Mouse (Mus musculus) embryonic facial prominence, embryonic 12.5 days (tissue): Measurements from ENCODE around the gene Fcrlb. TPM values are rescaled to one million over a fixed set of nuclear protein-coding genes. Genes with fewer than 3 reads are reported as not detected.
A peak's percentile ranks its signal among the peaks of the same experiment; 100 is the strongest.

Experiments
- ATAC-seq: fragments of 200-750 bp; cut with Nextera tagmentation; 2 replicates; pipeline ENCODE4 v1.8.0; 2017; ENCODE audit not compliant: insufficient number of reproducible peaks, insufficient read depth, low FRiP score, low TSS enrichment
- H3K27ac ChIP-seq: fragments of 300-500 bp; sonication (generic); 2 replicates; pipeline ENCODE4 v1.5.1; 2016; ENCODE audit warnings: mild to moderate bottlenecking
- H3K27me3 ChIP-seq: fragments of 300-500 bp; sonication (generic); 2 replicates; pipeline ENCODE4 v1.6.1; 2016; ENCODE audit warnings: mild to moderate bottlenecking, moderate library complexity
- H3K36me3 ChIP-seq: fragments of 300-500 bp; sonication (generic); 2 replicates; pipeline ENCODE4 v1.6.1; 2016; ENCODE audit warnings: mild to moderate bottlenecking
- H3K4me1 ChIP-seq: fragments of 300-500 bp; sonication (generic); 2 replicates; pipeline ENCODE4 v1.6.1; 2016
- H3K4me2 ChIP-seq: fragments of 300-500 bp; sonication (generic); replicated peaks from 2 replicates; pipeline ENCODE4 v1.6.1; 2016; ENCODE audit warnings: mild to moderate bottlenecking, moderate library complexity
- H3K4me3 ChIP-seq: fragments of 300-500 bp; sonication (generic); 2 replicates; pipeline ENCODE4 v1.5.1; 2016; ENCODE audit warnings: mild to moderate bottlenecking
- H3K9ac ChIP-seq: fragments of 300-500 bp; sonication (generic); 2 replicates; pipeline ENCODE4 v1.6.1; 2016; ENCODE audit warnings: mild to moderate bottlenecking, moderate library complexity
- H3K9me3 ChIP-seq: fragments of 300-500 bp; sonication (generic); 2 replicates; pipeline ENCODE4 v1.6.1; 2016; ENCODE audit warnings: mild to moderate bottlenecking, moderate library complexity
- WGBS: fragments of 180-500 bp; shearing (Covaris S2); methylation state at CpG from one replicate; pipeline ENCODE4 v1.1.7; 2016; 5-methylcytosine and 5-hydroxymethylcytosine counted together
- polyA plus RNA-seq: library from polyadenylated mRNA; unstranded; fragments of >200 nt; fragmentation: Nextera tagmentation; extraction: Ambion mirVana; gene quantifications from 2 replicates; pipeline ENCODE4 v1.2.1, GENCODE M21; 2016

The Fcrlb gene
- polyA plus RNA-seq, 1 experiment from 2014 or later, result not detected

DNA sequence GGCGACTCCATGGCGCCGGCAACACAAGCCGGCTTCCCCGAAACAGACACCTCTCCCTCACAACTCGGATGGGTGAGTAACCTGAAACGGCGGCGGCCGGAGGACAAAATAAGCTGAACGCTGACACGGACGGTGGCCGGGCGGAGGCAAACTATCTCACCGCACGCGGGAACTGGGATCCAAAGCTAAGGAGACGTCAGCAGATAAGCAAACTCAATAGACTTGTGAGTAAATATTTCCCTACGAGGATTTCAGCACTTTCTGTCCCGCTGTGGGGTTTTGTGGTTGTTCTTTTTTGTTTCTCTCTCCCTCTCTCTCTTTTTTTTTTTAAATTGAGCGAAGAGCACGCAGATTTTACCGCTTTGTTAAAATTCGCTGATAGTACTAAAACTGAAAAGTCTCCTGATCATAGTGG is 45.0 kb downstream of the Fcrlb start, which contains the start of gene Atf6:
TSS of gene Atf6 (minus strand) at position 81 of the 415 bp plus-strand sequence.
- H3K9ac ChIP-seq, result peak within 1 kb of the TSS; percentile 75
- ATAC-seq, result peak; percentile 39; the same call in 1 of the 2 replicates
- WGBS, result under 1% methylated on average over 25 of the region's 25 CpGs
- peak within 1 kb of the TSS; percentile 84 for H3K4me2 ChIP-seq
- peaks cover 12% of the 10 kb centered on the region for H3K36me3 ChIP-seq
- H3K27me3 ChIP-seq, result no peaks in the 10 kb centered on the region
- no peaks in the 10 kb centered on the region for H3K9me3 ChIP-seq
- peak within 1 kb of the TSS; percentile 73 for H3K27ac ChIP-seq
- H3K4me3 ChIP-seq, result peak within 1 kb of the TSS; percentile 93
- H3K4me1 ChIP-seq, result peaks cover 6% of the 10 kb centered on the region; the same call in 1 of the 2 replicates

- ATAC-seq, result peak; percentile 30; the same call in 1 of the 2 replicates
- H3K4me3 ChIP-seq, result peak overlapping the region; percentile 93
- peaks cover 6% of the 10 kb centered on the region; the same call in 1 of the 2 replicates for H3K4me1 ChIP-seq
Measured at GRCm38 (mm10) chr1:170866992-170867690, 45.6 kb downstream of the Fcrlb start.

DNA sequence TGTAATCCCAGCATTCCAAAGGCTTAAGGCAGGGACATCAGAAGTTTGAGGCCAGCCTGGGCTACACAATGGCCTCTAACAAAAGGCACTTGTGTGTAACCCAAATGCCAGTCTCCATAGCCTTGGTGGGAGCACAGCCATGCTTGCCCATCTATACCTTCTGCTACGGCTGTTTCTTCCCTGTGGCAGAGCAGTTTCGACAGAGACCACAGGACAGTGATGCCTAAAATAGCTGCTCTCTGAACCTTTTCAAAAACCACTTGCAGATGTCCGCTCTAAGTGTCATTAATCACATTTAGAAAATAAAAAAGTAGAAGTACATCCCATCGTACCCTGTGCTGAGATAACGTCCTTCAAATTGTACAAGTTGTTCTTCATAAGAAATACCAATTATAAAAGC is 47.3 kb downstream of the Fcrlb start:
- no peak overlapping the region for H3K9ac ChIP-seq
- 81% methylated on average over 5 of the region's 5 CpGs for WGBS
- H3K4me1 ChIP-seq, result peaks cover 6% of the 10 kb centered on the region; the same call in 1 of the 2 replicates
- H3K36me3 ChIP-seq, result no peaks in the 10 kb centered on the region
- ATAC-seq, result no peak
- H3K27ac ChIP-seq, result no peak overlapping the region
- no peaks in the 10 kb centered on the region for H3K27me3 ChIP-seq
- no peak overlapping the region for H3K4me2 ChIP-seq
- H3K9me3 ChIP-seq, result no peaks in the 10 kb centered on the region
- no peak overlapping the region for H3K4me3 ChIP-seq

More at GRCm38 (mm10) chr1:170866992-170867690, 45.6 kb downstream of the Fcrlb start:
- 4% methylated on average over 30 of the region's 30 CpGs for WGBS
- Histone ChIP-seq H3K9ac (peak overlapping the region; percentile 75), H3K27ac (peak overlapping the region; percentile 73), H3K36me3 (peaks cover 7% of the 10 kb centered on the region; the same call in 1 of the 2 replicates), H3K4me2 (peak overlapping the region; percentile 84), H3K27me3 (no peaks in the 10 kb centered on the region), H3K9me3 (no peaks in the 10 kb centered on the region)

GRCm38 (mm10) chr1:170864754-170865153 is 48.0 kb downstream of the Fcrlb start:
- no peaks in the 10 kb centered on the region for H3K9me3 ChIP-seq
- no peak for ATAC-seq
- H3K4me3 ChIP-seq, result no peak overlapping the region
- H3K9ac ChIP-seq, result no peak overlapping the region
- H3K27me3 ChIP-seq, result no peaks in the 10 kb centered on the region
- 86% methylated on average over 3 of the region's 3 CpGs for WGBS
- H3K36me3 ChIP-seq, result no peaks in the 10 kb centered on the region
- H3K4me2 ChIP-seq, result no peak overlapping the region
- H3K4me1 ChIP-seq, result peaks cover 6% of the 10 kb centered on the region; the same call in 1 of the 2 replicates
- no peak overlapping the region for H3K27ac ChIP-seq

- no peaks in the 10 kb centered on the region for H3K27me3 ChIP-seq
- H3K9ac ChIP-seq, result no peak overlapping the region
- no peaks in the 10 kb centered on the region for H3K36me3 ChIP-seq
- peaks cover 6% of the 10 kb centered on the region; the same call in 1 of the 2 replicates for H3K4me1 ChIP-seq
- no peak overlapping the region for H3K27ac ChIP-seq
- no peak overlapping the region for H3K4me3 ChIP-seq
- no peak overlapping the region for H3K4me2 ChIP-seq
- H3K9me3 ChIP-seq, result no peaks in the 10 kb centered on the region
- no peak for ATAC-seq
Measured at GRCm38 (mm10) chr1:170864234-170864633, 48.5 kb downstream of the Fcrlb start.

GRCm38 (mm10) chr1:170863033-170863432 is 49.7 kb downstream of the Fcrlb start:
- WGBS, result 68% methylated on average over 4 of the region's 4 CpGs
- ATAC-seq, result no peak

DNA sequence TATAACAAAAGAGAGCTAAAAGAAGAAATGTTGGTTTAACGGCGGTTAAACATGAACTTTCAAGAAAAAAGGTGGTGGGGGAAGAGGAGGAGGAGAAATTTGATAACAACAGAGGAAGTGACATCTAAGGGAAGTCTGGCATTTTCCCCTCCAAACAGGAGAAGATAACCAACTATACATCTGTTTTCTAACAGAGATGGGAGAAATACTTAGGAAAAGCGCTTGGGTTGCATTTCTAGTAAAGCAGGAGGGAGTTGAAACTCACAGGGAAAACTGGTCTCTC is 50.4 kb downstream of the Fcrlb start:
- H3K9me3 ChIP-seq, result no peaks in the 10 kb centered on the region

More at GRCm38 (mm10) chr1:170863033-170863432, 49.7 kb downstream of the Fcrlb start:
- H3K27me3 ChIP-seq, result no peaks in the 10 kb centered on the region
- H3K4me3 ChIP-seq, result no peak overlapping the region
- no peaks in the 10 kb centered on the region for H3K36me3 ChIP-seq
- H3K9ac ChIP-seq, result no peak overlapping the region
- no peak overlapping the region for H3K27ac ChIP-seq
- no peaks in the 10 kb centered on the region for H3K9me3 ChIP-seq
- peaks cover 6% of the 10 kb centered on the region; the same call in 1 of the 2 replicates for H3K4me1 ChIP-seq
- H3K4me2 ChIP-seq, result no peak overlapping the region

DNA sequence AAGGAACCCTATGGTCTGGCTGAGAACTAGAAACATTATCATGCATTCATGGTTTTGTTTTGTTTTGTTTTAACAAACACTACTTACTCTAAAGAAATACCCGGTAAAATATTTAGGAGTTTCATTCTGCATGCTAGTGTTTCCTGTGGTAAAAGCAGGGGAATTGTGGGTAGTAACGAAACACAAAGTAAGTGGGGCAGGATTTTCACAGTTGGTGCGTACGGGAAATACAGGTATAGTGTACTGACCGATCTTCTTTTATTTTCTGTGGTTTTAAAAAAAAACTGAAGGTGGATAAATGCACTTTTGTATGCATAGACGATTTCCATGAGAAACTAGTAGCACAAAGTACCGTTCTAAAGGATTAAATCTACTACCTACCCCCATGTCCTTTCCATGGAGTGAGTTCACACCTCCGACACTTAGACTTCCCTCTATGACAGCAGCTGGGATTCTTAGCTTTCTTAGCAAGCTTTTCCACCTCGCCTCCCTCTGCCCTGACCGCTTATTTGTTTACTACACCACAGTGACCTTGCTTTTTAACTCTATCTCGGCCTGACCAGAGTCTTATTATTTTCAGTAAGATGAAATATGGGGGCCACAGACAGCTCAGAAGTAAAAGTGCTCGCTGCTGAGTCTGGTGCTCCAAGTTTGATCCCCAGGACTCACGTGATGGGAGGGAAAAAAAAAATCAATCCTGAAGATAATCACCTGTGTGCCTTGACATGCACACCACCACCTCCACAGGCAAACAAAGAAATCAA is 50.9 kb downstream of the Fcrlb start:
- WGBS, result 82% methylated on average over 13 of the region's 13 CpGs
- no peaks in the 10 kb centered on the region for H3K9me3 ChIP-seq

More for the DNA sequence above, 50.4 kb downstream of the Fcrlb start:
- H3K4me1 ChIP-seq, result peaks cover 6% of the 10 kb centered on the region; the same call in 1 of the 2 replicates
- H3K27ac ChIP-seq, result no peak overlapping the region
- H3K4me2 ChIP-seq, result no peak overlapping the region
- H3K36me3 ChIP-seq, result no peaks in the 10 kb centered on the region
- WGBS, result 68% methylated on average over 3 of the region's 3 CpGs
- ATAC-seq, result no peak
- H3K9ac ChIP-seq, result no peak overlapping the region
- no peaks in the 10 kb centered on the region for H3K27me3 ChIP-seq
- H3K4me3 ChIP-seq, result no peak overlapping the region

GRCm38 (mm10) chr1:170858872-170859271 is 53.9 kb downstream of the Fcrlb start:
- Histone ChIP-seq H3K27ac (no peak overlapping the region), H3K9me3 (no peaks in the 10 kb centered on the region), H3K27me3 (no peaks in the 10 kb centered on the region), H3K36me3 (no peaks in the 10 kb centered on the region), H3K9ac (no peak overlapping the region), H3K4me2 (no peak overlapping the region), H3K4me1 (no peaks in the 10 kb centered on the region), H3K4me3 (no peak overlapping the region)
- no peak for ATAC-seq
- 78% methylated on average over 2 of the region's 2 CpGs for WGBS

More for the DNA sequence above, 50.9 kb downstream of the Fcrlb start:
- Histone ChIP-seq H3K9ac (no peak overlapping the region), H3K4me3 (no peak overlapping the region), H3K4me1 (peaks cover 3% of the 10 kb centered on the region; the same call in 1 of the 2 replicates), H3K27ac (no peak overlapping the region), H3K27me3 (no peaks in the 10 kb centered on the region), H3K36me3 (no peaks in the 10 kb centered on the region), H3K4me2 (no peak overlapping the region)
- no peak for ATAC-seq

DNA sequence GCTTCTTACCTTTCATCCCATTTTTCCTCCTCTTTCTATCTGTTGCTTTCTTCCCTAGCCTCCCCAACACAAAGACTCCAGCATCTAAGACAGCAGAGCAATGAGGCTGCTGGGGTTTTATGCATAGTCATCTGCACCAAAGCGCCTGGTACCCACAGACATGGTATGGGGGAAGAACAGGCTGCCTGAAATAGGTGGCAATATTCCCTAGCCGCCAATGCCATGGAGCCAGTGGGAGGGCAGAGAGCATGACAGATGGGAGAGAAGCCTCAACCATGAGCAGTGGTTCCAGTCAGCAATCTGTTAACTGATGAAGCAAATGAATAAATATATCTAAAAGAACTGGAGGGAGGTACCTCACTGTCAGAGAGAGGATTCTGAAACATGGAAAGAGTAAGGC is 55.4 kb downstream of the Fcrlb start:
- Histone ChIP-seq H3K4me2 (no peak overlapping the region), H3K4me1 (no peaks in the 10 kb centered on the region), H3K36me3 (no peaks in the 10 kb centered on the region), H3K9me3 (no peaks in the 10 kb centered on the region), H3K27me3 (no peaks in the 10 kb centered on the region), H3K4me3 (no peak overlapping the region), H3K9ac (no peak overlapping the region), H3K27ac (no peak overlapping the region)
- ATAC-seq, result no peak
- WGBS, result 78% methylated on average over 2 of the region's 2 CpGs
